Mouse (Mus musculus): ENCODE measurements around the gene Mfsd4b2. TPM values are rescaled to one million over a fixed set of nuclear protein-coding genes. Genes with fewer than 3 reads are reported as not detected.

Gene Mfsd4b2
- polyA plus RNA-seq (2012; rRNA removed): not detected in 2 replicates

GRCm38 (mm10) chr10:39926616-39927139, at the start of gene Mfsd4b2:
TSS of gene Mfsd4b2 (minus strand) at chr10:39926923.

GRCm38 (mm10) chr10:39959761-39960440, 33.2 kb upstream of the Mfsd4b2 start, which contains the start of gene Mfsd4b3:
TSS of gene Mfsd4b3 (minus strand) at chr10:39960153.

GRCm38 (mm10) chr10:39898874-39899371, 27.8 kb downstream of the Mfsd4b2 start, which contains the start of gene Mfsd4b4:
TSS of gene Mfsd4b4 (minus strand) at chr10:39899238.

Other genes starting within 250 kb of the Mfsd4b2 start
- 108 and 113 TPM in 2 replicates for gene Rev3l, start 194.8 kb downstream of the Mfsd4b2 start, polyA plus RNA-seq (2012; rRNA removed)
- 9.8 and 9.9 TPM in 2 replicates for gene Mfsd4b4, start 27.7 kb downstream of the Mfsd4b2 start, polyA plus RNA-seq (2012; rRNA removed)
- 0.04 and 0.10 TPM in 2 replicates for gene Mfsd4b3, start 33.2 kb upstream of the Mfsd4b2 start, polyA plus RNA-seq (2012; rRNA removed)
- 0.04 and 0.10 TPM in 2 replicates for gene Mfsd4b5, start 59.7 kb upstream of the Mfsd4b2 start, polyA plus RNA-seq (2012; rRNA removed)
- 0.16 and 0.23 TPM in 2 replicates for gene Mfsd4b1, start 98.3 kb upstream of the Mfsd4b2 start, polyA plus RNA-seq (2012; rRNA removed)
- 3.8 and 5.4 TPM in 2 replicates for gene Slc16a10, start 215.3 kb upstream of the Mfsd4b2 start, polyA plus RNA-seq (2012; rRNA removed)